Mouse (Mus musculus): ENCODE measurements around the gene Usp13. TPM values are rescaled to one million over a fixed set of nuclear protein-coding genes. Genes with fewer than 3 reads are reported as not detected.
A peak's percentile ranks its signal among the peaks of the same experiment; 100 is the strongest.

Gene Usp13
- polyA plus RNA-seq (2014; fragmentation: Nextera tagmentation; extraction: Ambion mirVana), result 8.0 and 8.4 TPM in 2 replicates

GRCm38 (mm10) chr3:32817357-32818326, at the start of gene Usp13:
TSS of gene Usp13 (plus strand) at chr3:32817546.
- H3K9me3 ChIP-seq (ENCODE audit: control insufficient read depth, low read length), result no peaks in the 10 kb centered on the region
- H3K9ac ChIP-seq (ENCODE audit: low read length), result peak within 1 kb of the TSS; percentile 86
- peak within 1 kb of the TSS; percentile 75 for H3K4me3 ChIP-seq (ENCODE audit: low read depth, low read length)
- ATAC-seq (replicated peaks; ENCODE audit: low FRiP score), result peak; percentile 87
- H3K4me1 ChIP-seq (replicated peaks; ENCODE audit: control insufficient read depth, insufficient read depth, low read length), result peaks cover 4% of the 10 kb centered on the region; the same call in 1 of the 2 replicates
- peak; percentile 86 for DNase-seq (ENCODE audit: low spot score)
- peak within 1 kb of the TSS; percentile 82 for H3K4me2 ChIP-seq (ENCODE audit: low read depth, low read length, severe bottlenecking)
- H3K27me3 ChIP-seq (ENCODE audit: control insufficient read depth, insufficient read depth, low read length), result no peaks in the 10 kb centered on the region
- H3K36me3 ChIP-seq (ENCODE audit: control insufficient read depth, insufficient read depth, low read length), result no peaks in the 10 kb centered on the region
- H3K27ac ChIP-seq (ENCODE audit: low read depth, low read length), result peak within 1 kb of the TSS; percentile 75
- under 1% methylated on average over 83 of the region's 84 CpGs for WGBS

- Histone ChIP-seq H3K4me3 (ENCODE audit: low read depth, low read length) (no peak overlapping the region), H3K4me2 (ENCODE audit: low read depth, low read length, severe bottlenecking) (no peak overlapping the region), H3K36me3 (ENCODE audit: control insufficient read depth, insufficient read depth, low read length) (no peaks in the 10 kb centered on the region), H3K27me3 (ENCODE audit: control insufficient read depth, insufficient read depth, low read length) (no peaks in the 10 kb centered on the region), H3K27ac (ENCODE audit: low read depth, low read length) (no peak overlapping the region), H3K9ac (ENCODE audit: low read length) (no peak overlapping the region), H3K9me3 (ENCODE audit: control insufficient read depth, low read length) (no peaks in the 10 kb centered on the region), H3K4me1 (replicated peaks; ENCODE audit: control insufficient read depth, insufficient read depth, low read length) (no peaks in the 10 kb centered on the region)
- no peak for DNase-seq (ENCODE audit: low spot score)
- ATAC-seq (replicated peaks; ENCODE audit: low FRiP score), result no peak
- 82% methylated on average over 2 of the region's 2 CpGs for WGBS
Observed at GRCm38 (mm10) chr3:32770781-32771180, 46.6 kb upstream of the Usp13 start.

- 9% methylated on average over 9 of the region's 9 CpGs for WGBS
- DNase-seq (ENCODE audit: low spot score), result no peak
- ATAC-seq (replicated peaks; ENCODE audit: low FRiP score), result peak; percentile 28; the same call in 1 of the 2 replicates
- Histone ChIP-seq H3K9ac (ENCODE audit: low read length) (peak overlapping the region; percentile 86), H3K36me3 (ENCODE audit: control insufficient read depth, insufficient read depth, low read length) (no peaks in the 10 kb centered on the region), H3K4me2 (ENCODE audit: low read depth, low read length, severe bottlenecking) (peak overlapping the region; percentile 82), H3K4me1 (replicated peaks; ENCODE audit: control insufficient read depth, insufficient read depth, low read length) (peaks cover 4% of the 10 kb centered on the region; the same call in 1 of the 2 replicates), H3K27ac (ENCODE audit: low read depth, low read length) (no peak overlapping the region; the same call in 1 of the 2 replicates), H3K9me3 (ENCODE audit: control insufficient read depth, low read length) (no peaks in the 10 kb centered on the region), H3K4me3 (ENCODE audit: low read depth, low read length) (peak overlapping the region; percentile 75), H3K27me3 (ENCODE audit: control insufficient read depth, insufficient read depth, low read length) (no peaks in the 10 kb centered on the region)
Observed at GRCm38 (mm10) chr3:32817001-32817356, 367 bp upstream of the Usp13 start.

GRCm38 (mm10) chr3:32818327-32818900, 1.1 kb downstream of the Usp13 start:
- H3K4me1 ChIP-seq (replicated peaks; ENCODE audit: control insufficient read depth, insufficient read depth, low read length), result peaks cover 4% of the 10 kb centered on the region; the same call in 1 of the 2 replicates
- H3K9me3 ChIP-seq (ENCODE audit: control insufficient read depth, low read length), result no peaks in the 10 kb centered on the region
- peak overlapping the region; percentile 86; the same call in 1 of the 2 replicates for H3K9ac ChIP-seq (ENCODE audit: low read length)
- H3K36me3 ChIP-seq (ENCODE audit: control insufficient read depth, insufficient read depth, low read length), result no peaks in the 10 kb centered on the region
- peak overlapping the region; percentile 82 for H3K4me2 ChIP-seq (ENCODE audit: low read depth, low read length, severe bottlenecking)
- peak overlapping the region; percentile 75 for H3K4me3 ChIP-seq (ENCODE audit: low read depth, low read length)
- 0 out of 2 replicates have a peak, but pooled peaks have one; percentile 14 for ATAC-seq (replicated peaks; ENCODE audit: low FRiP score)
- H3K27me3 ChIP-seq (ENCODE audit: control insufficient read depth, insufficient read depth, low read length), result no peaks in the 10 kb centered on the region
- 6% methylated on average over 12 of the region's 12 CpGs for WGBS
- no peak for DNase-seq (ENCODE audit: low spot score)
- no peak overlapping the region for H3K27ac ChIP-seq (ENCODE audit: low read depth, low read length)

- DNase-seq (ENCODE audit: low spot score), result no peak
- WGBS, result 62% methylated on average over 3 of the region's 3 CpGs
Observed at GRCm38 (mm10) chr3:32822620-32823019, 5.3 kb downstream of the Usp13 start.

GRCm38 (mm10) chr3:32824923-32825322, 7.6 kb downstream of the Usp13 start:
- no peak overlapping the region for H3K9ac ChIP-seq (ENCODE audit: low read length)
- H3K9me3 ChIP-seq (ENCODE audit: control insufficient read depth, low read length), result no peaks in the 10 kb centered on the region
- ATAC-seq (replicated peaks; ENCODE audit: low FRiP score) (no peak), DNase-seq (ENCODE audit: low spot score) (no peak)
- no peaks in the 10 kb centered on the region; the same call in 1 of the 2 replicates for H3K36me3 ChIP-seq (ENCODE audit: control insufficient read depth, insufficient read depth, low read length)
- H3K4me3 ChIP-seq (ENCODE audit: low read depth, low read length), result no peak overlapping the region
- no peak overlapping the region for H3K4me2 ChIP-seq (ENCODE audit: low read depth, low read length, severe bottlenecking)
- no peaks in the 10 kb centered on the region for H3K4me1 ChIP-seq (replicated peaks; ENCODE audit: control insufficient read depth, insufficient read depth, low read length)
- no peak overlapping the region for H3K27ac ChIP-seq (ENCODE audit: low read depth, low read length)
- 96% methylated on average over 5 of the region's 5 CpGs for WGBS
- H3K27me3 ChIP-seq (ENCODE audit: control insufficient read depth, insufficient read depth, low read length), result no peaks in the 10 kb centered on the region

More at GRCm38 (mm10) chr3:32822620-32823019, 5.3 kb downstream of the Usp13 start:
- Histone ChIP-seq H3K4me3 (ENCODE audit: low read depth, low read length) (no peak overlapping the region), H3K36me3 (ENCODE audit: control insufficient read depth, insufficient read depth, low read length) (no peaks in the 10 kb centered on the region), H3K27me3 (ENCODE audit: control insufficient read depth, insufficient read depth, low read length) (no peaks in the 10 kb centered on the region), H3K4me1 (replicated peaks; ENCODE audit: control insufficient read depth, insufficient read depth, low read length) (peaks cover 4% of the 10 kb centered on the region; the same call in 1 of the 2 replicates), H3K9ac (ENCODE audit: low read length) (no peak overlapping the region), H3K9me3 (ENCODE audit: control insufficient read depth, low read length) (no peaks in the 10 kb centered on the region), H3K27ac (ENCODE audit: low read depth, low read length) (no peak overlapping the region), H3K4me2 (ENCODE audit: low read depth, low read length, severe bottlenecking) (no peak overlapping the region)
- no peak for ATAC-seq (replicated peaks; ENCODE audit: low FRiP score)

GRCm38 (mm10) chr3:32825964-32826479, 8.7 kb downstream of the Usp13 start:
- no peak for ATAC-seq (replicated peaks; ENCODE audit: low FRiP score)
- H3K4me1 ChIP-seq (replicated peaks; ENCODE audit: control insufficient read depth, insufficient read depth, low read length), result no peaks in the 10 kb centered on the region
- no peaks in the 10 kb centered on the region for H3K27me3 ChIP-seq (ENCODE audit: control insufficient read depth, insufficient read depth, low read length)
- H3K27ac ChIP-seq (ENCODE audit: low read depth, low read length), result no peak overlapping the region
- no peaks in the 10 kb centered on the region; the same call in 1 of the 2 replicates for H3K36me3 ChIP-seq (ENCODE audit: control insufficient read depth, insufficient read depth, low read length)
- no peak overlapping the region for H3K4me2 ChIP-seq (ENCODE audit: low read depth, low read length, severe bottlenecking)
- no peak for DNase-seq (ENCODE audit: low spot score)
- H3K4me3 ChIP-seq (ENCODE audit: low read depth, low read length), result no peak overlapping the region
- H3K9ac ChIP-seq (ENCODE audit: low read length), result no peak overlapping the region
- 90% methylated on average over 3 of the region's 3 CpGs for WGBS
- no peaks in the 10 kb centered on the region for H3K9me3 ChIP-seq (ENCODE audit: control insufficient read depth, low read length)

- WGBS, result 79% methylated on average over 6 of the region's 6 CpGs
- DNase-seq (ENCODE audit: low spot score) (no peak), ATAC-seq (replicated peaks; ENCODE audit: low FRiP score) (no peak)
Observed at GRCm38 (mm10) chr3:32826701-32827100, 9.4 kb downstream of the Usp13 start.

More at GRCm38 (mm10) chr3:32826701-32827100, 9.4 kb downstream of the Usp13 start:
- no peak overlapping the region for H3K4me2 ChIP-seq (ENCODE audit: low read depth, low read length, severe bottlenecking)
- no peak overlapping the region for H3K27ac ChIP-seq (ENCODE audit: low read depth, low read length)
- no peaks in the 10 kb centered on the region; the same call in 1 of the 2 replicates for H3K36me3 ChIP-seq (ENCODE audit: control insufficient read depth, insufficient read depth, low read length)
- no peaks in the 10 kb centered on the region for H3K4me1 ChIP-seq (replicated peaks; ENCODE audit: control insufficient read depth, insufficient read depth, low read length)
- H3K9ac ChIP-seq (ENCODE audit: low read length), result no peak overlapping the region
- no peaks in the 10 kb centered on the region for H3K9me3 ChIP-seq (ENCODE audit: control insufficient read depth, low read length)
- H3K27me3 ChIP-seq (ENCODE audit: control insufficient read depth, insufficient read depth, low read length), result no peaks in the 10 kb centered on the region
- H3K4me3 ChIP-seq (ENCODE audit: low read depth, low read length), result no peak overlapping the region
